Mouse (Mus musculus) heart, adult 8-10 months (tissue): ENCODE measurements at regions not wholly inside any gene's neighbourhood (a gene's known extent, or its start where the extent isn't known, plus 50 kb on each side); places are given as distances from the start of the nearest gene placed in this dataset.

Experiments
- DNase-seq: peaks from one replicate; pipeline ENCODE4 v3.0.0; 2022; ENCODE audit warnings: low spot score

GRCm38 (mm10) chr10:68378212-68378611, 99.7 kb upstream of the Arid5b start:
- DNase-seq, result no peak

GRCm38 (mm10) chr10:68377479-68377878, 98.9 kb upstream of the Arid5b start:
- DNase-seq, result no peak

- DNase-seq, result no peak
These were observed 95.3 kb upstream of the Arid5b start for GRCm38 (mm10) chr10:68373875-68374274.

- DNase-seq, result no peak
These were observed 93.2 kb upstream of the Arid5b start for GRCm38 (mm10) chr10:68371785-68372184.

- DNase-seq, result no peak
These were observed 92.4 kb upstream of the Arid5b start for GRCm38 (mm10) chr10:68370986-68371385.

- DNase-seq, result no peak
These were observed 88.3 kb upstream of the Arid5b start for GRCm38 (mm10) chr10:68366796-68367195.

- DNase-seq, result no peak
These were observed 82.4 kb upstream of the Arid5b start for GRCm38 (mm10) chr10:68360765-68361483.

- DNase-seq, result no peak
These were observed 80.6 kb upstream of the Arid5b start for GRCm38 (mm10) chr10:68359135-68359534.

GRCm38 (mm10) chr10:68356973-68357372, 78.4 kb upstream of the Arid5b start:
- DNase-seq, result no peak

- DNase-seq, result no peak
These were observed 78.0 kb upstream of the Arid5b start for GRCm38 (mm10) chr10:68356521-68356920.

- DNase-seq, result no peak
These were observed 77.5 kb upstream of the Arid5b start for GRCm38 (mm10) chr10:68356093-68356485.

- no peak for DNase-seq
These were observed 77.0 kb upstream of the Arid5b start for GRCm38 (mm10) chr10:68355471-68356092.

- peak; percentile 21 for DNase-seq
These were observed 76.0 kb upstream of the Arid5b start for GRCm38 (mm10) chr10:68354335-68355231.

GRCm38 (mm10) chr10:68353692-68354232, 75.2 kb upstream of the Arid5b start:
- peak; percentile 58 for DNase-seq

- no peak for DNase-seq
These were observed 73.5 kb upstream of the Arid5b start for GRCm38 (mm10) chr10:68351841-68352555.

GRCm38 (mm10) chr10:68351441-68351840, 72.9 kb upstream of the Arid5b start:
- DNase-seq, result no peak

- no peak for DNase-seq
These were observed 72.3 kb upstream of the Arid5b start for GRCm38 (mm10) chr10:68350798-68351197.

GRCm38 (mm10) chr10:68347806-68348205, 69.3 kb upstream of the Arid5b start:
- no peak for DNase-seq

GRCm38 (mm10) chr10:68344991-68345720, 66.6 kb upstream of the Arid5b start:
- no peak for DNase-seq

GRCm38 (mm10) chr10:68344211-68344610, 65.7 kb upstream of the Arid5b start:
- DNase-seq, result no peak

GRCm38 (mm10) chr10:68334054-68334453, 55.5 kb upstream of the Arid5b start:
- no peak for DNase-seq
